Mouse (Mus musculus) kidney, adult 2 months (tissue): ENCODE measurements around the gene Mitf. TPM values are rescaled to one million over a fixed set of nuclear protein-coding genes. Genes with fewer than 3 reads are reported as not detected.
A peak's percentile ranks its signal among the peaks of the same experiment; 100 is the strongest.

Experiments used
- DNase-seq: peaks from one replicate; pipeline ENCODE4 v3.0.0; 2021
- H3K27ac ChIP-seq: fragments of 200-500 bp; 2 replicates; pipeline ENCODE4 v1.5.1; 2012; ENCODE audit warnings: low read depth, low read length, control low read depth, inconsistent platforms; ENCODE audit not compliant: insufficient read depth
- H3K27me3 ChIP-seq: fragments of 200-500 bp; replicated peaks from 2 replicates; pipeline ENCODE4 v1.6.1; 2012; ENCODE audit warnings: mild to moderate bottlenecking, moderate library complexity, low read length, inconsistent platforms; ENCODE audit not compliant: control insufficient read depth, insufficient read depth
- H3K36me3 ChIP-seq: fragments of 200-500 bp; 2 replicates; pipeline ENCODE4 v1.6.1; 2012; ENCODE audit warnings: mild to moderate bottlenecking, moderate library complexity, low read length, inconsistent platforms; ENCODE audit not compliant: control insufficient read depth, insufficient read depth
- H3K4me1 ChIP-seq: fragments of 200-500 bp; 2 replicates; pipeline ENCODE4 v1.6.1; 2011; ENCODE audit warnings: low read length; ENCODE audit not compliant: control insufficient read depth, insufficient read depth
- H3K4me3 ChIP-seq: fragments of 200-500 bp; 2 replicates; pipeline ENCODE4 v1.5.1; 2011; ENCODE audit warnings: mild to moderate bottlenecking, low read depth, low read length, control low read depth; ENCODE audit not compliant: insufficient read depth
- CTCF ChIP-seq: fragments of 200-500 bp; conservative IDR thresholded peaks from 2 replicates; pipeline ENCODE4 v1.5.1; 2011; ENCODE audit warnings: low read depth, mild to moderate bottlenecking, control low read depth, low read length, moderate library complexity, mixed read lengths; ENCODE audit not compliant: insufficient read depth, insufficient read length
- POLR2A ChIP-seq: fragments of 200-500 bp; IDR thresholded peaks from one replicate; pipeline ENCODE4 v1.6.1; 2011; ENCODE audit warnings: low read depth, low read length, control low read depth
- WGBS: fragments of 180-500 bp; shearing (Covaris S2); methylation state at CpG from one replicate; pipeline ENCODE4 v1.1.7; 2018; 5-methylcytosine and 5-hydroxymethylcytosine counted together
- polyA plus RNA-seq: library from polyadenylated mRNA; depleted of rRNA; stranded (reverse); fragments of >200 nt; gene quantifications from 2 replicates; pipeline ENCODE4 v1.2.3, GENCODE M21; 2012; rRNA removed

Gene Mitf
- 8.3 and 9.9 TPM in 2 replicates for polyA plus RNA-seq

GRCm38 (mm10) chr6:97806781-97807743 lies at the start of gene Mitf:
Gene Mitf (plus strand): TSS chr6:97807052.
- Histone ChIP-seq H3K4me1 (peaks cover 7% of the 10 kb centered on the region; the same call in 1 of the 2 replicates), H3K27ac (peak within 1 kb of the TSS; percentile 12; the same call in 1 of the 2 replicates), H3K36me3 (no peaks in the 10 kb centered on the region), H3K4me3 (peak within 1 kb of the TSS; percentile 82), H3K27me3 (no peaks in the 10 kb centered on the region)
- under 1% methylated on average over 51 of the region's 51 CpGs for WGBS
- peak; percentile 97 for DNase-seq
- TF ChIP-seq POLR2A (no peak), CTCF (0 out of 2 replicates have a peak, but pooled peaks have one; percentile 7)

- Histone ChIP-seq H3K4me3 (no peak overlapping the region), H3K27ac (no peak overlapping the region), H3K27me3 (no peaks in the 10 kb centered on the region), H3K4me1 (no peaks in the 10 kb centered on the region), H3K36me3 (no peaks in the 10 kb centered on the region)
- no peak for DNase-seq
- TF ChIP-seq CTCF (no peak), POLR2A (no peak)
- 75% methylated on average over 2 of the region's 2 CpGs for WGBS
Measured at GRCm38 (mm10) chr6:97757361-97757760, 49.5 kb upstream of the Mitf start.

- Histone ChIP-seq H3K4me3 (no peak overlapping the region), H3K36me3 (no peaks in the 10 kb centered on the region), H3K27me3 (no peaks in the 10 kb centered on the region), H3K4me1 (no peaks in the 10 kb centered on the region), H3K27ac (no peak overlapping the region)
- TF ChIP-seq POLR2A (no peak), CTCF (no peak)
- DNase-seq: no peak
- WGBS: 59% methylated on average over 4 of the region's 4 CpGs
Measured at GRCm38 (mm10) chr6:97758884-97759283, 48.0 kb upstream of the Mitf start.

GRCm38 (mm10) chr6:97759301-97759700 lies 47.6 kb upstream of the Mitf start:
- Histone ChIP-seq H3K4me3 (no peak overlapping the region), H3K27ac (no peak overlapping the region), H3K36me3 (no peaks in the 10 kb centered on the region), H3K27me3 (no peaks in the 10 kb centered on the region), H3K4me1 (no peaks in the 10 kb centered on the region)
- WGBS: 12% methylated on average over 4 of the region's 4 CpGs
- DNase-seq: peak; percentile 76
- no peak for TF ChIP-seq POLR2A
- peak; percentile 89 for TF ChIP-seq CTCF

GRCm38 (mm10) chr6:97761326-97761725 lies 45.5 kb upstream of the Mitf start:
- peak; percentile 56 for TF ChIP-seq CTCF
- no peak for TF ChIP-seq POLR2A
- peak; percentile 28 for DNase-seq
- H3K4me1 ChIP-seq: no peaks in the 10 kb centered on the region
- no peak overlapping the region for H3K4me3 ChIP-seq
- no peaks in the 10 kb centered on the region for H3K36me3 ChIP-seq
- no peak overlapping the region for H3K27ac ChIP-seq
- 10% methylated on average over 4 of the region's 4 CpGs for WGBS
- H3K27me3 ChIP-seq: no peaks in the 10 kb centered on the region

GRCm38 (mm10) chr6:97763970-97764369 lies 42.9 kb upstream of the Mitf start:
- H3K27me3 ChIP-seq: no peaks in the 10 kb centered on the region
- DNase-seq: no peak
- H3K27ac ChIP-seq: no peak overlapping the region
- H3K36me3 ChIP-seq: no peaks in the 10 kb centered on the region
- TF ChIP-seq CTCF: no peak
- TF ChIP-seq POLR2A: no peak
- H3K4me3 ChIP-seq: no peak overlapping the region
- no peaks in the 10 kb centered on the region for H3K4me1 ChIP-seq
- 48% methylated on average over 3 of the region's 3 CpGs for WGBS

GRCm38 (mm10) chr6:97767836-97768235 lies 39.0 kb upstream of the Mitf start:
- WGBS: 81% methylated on average over 2 of the region's 2 CpGs
- TF ChIP-seq POLR2A (no peak), CTCF (no peak)
- Histone ChIP-seq H3K36me3 (no peaks in the 10 kb centered on the region), H3K4me1 (no peaks in the 10 kb centered on the region), H3K27me3 (no peaks in the 10 kb centered on the region), H3K4me3 (no peak overlapping the region), H3K27ac (no peak overlapping the region)
- DNase-seq: no peak
